Mouse (Mus musculus) E14TG2a.4 (cell line): Measurements from ENCODE around the gene Gpat2.

ENCODE experiments used
- CTCF ChIP-seq: conservative IDR thresholded peaks from 2 replicates; pipeline ENCODE4 v1.5.1; 2014; ENCODE audit warnings: low read length
- POU5F1 ChIP-seq: IDR thresholded peaks from 2 replicates; pipeline ENCODE4 v1.6.1; 2014; ENCODE audit warnings: low read length, borderline replicate concordance

- no peak for TF ChIP-seq CTCF
- TF ChIP-seq POU5F1 = no peak
Measured at GRCm38 (mm10) chr2:127383881-127384280, 41.1 kb upstream of the Gpat2 start.
